Mouse (Mus musculus): ENCODE results near the gene Cyp2c23. TPM values are rescaled to one million over a fixed set of nuclear protein-coding genes. Genes with fewer than 3 reads are reported as not detected.

Gene Cyp2c23
- polyA plus RNA-seq (2015; fragmentation: Nextera tagmentation; extraction: Ambion mirVana), result 5.9 and 9.0 TPM in 2 replicates

GRCm38 (mm10) chr19:44028972-44029371 lies at the start of gene Cyp2c23:
Gene Cyp2c23, minus strand, starts transcription at chr19:44029208.
- WGBS, result 79% methylated on average over 8 of the region's 8 CpGs
- H3K27me3 ChIP-seq (replicated peaks; ENCODE audit: control insufficient read depth, insufficient read depth, low read length), result no peaks in the 10 kb centered on the region
- H3K9ac ChIP-seq (ENCODE audit: low read depth, low read length), result no peak within 1 kb of the TSS
- H3K9me3 ChIP-seq (ENCODE audit: control insufficient read depth, low read length), result no peaks in the 10 kb centered on the region
- no peaks in the 10 kb centered on the region for H3K36me3 ChIP-seq (ENCODE audit: control insufficient read depth, insufficient read depth, low read length)
- ATAC-seq, result no peak
- no peak within 1 kb of the TSS for H3K27ac ChIP-seq (ENCODE audit: low read length)
- H3K4me3 ChIP-seq (ENCODE audit: low read length), result no peak within 1 kb of the TSS
- no peak within 1 kb of the TSS for H3K4me2 ChIP-seq (ENCODE audit: low read depth, low read length)
- H3K4me1 ChIP-seq (ENCODE audit: control insufficient read depth, insufficient read depth, low read length), result no peaks in the 10 kb centered on the region

GRCm38 (mm10) chr19:44077024-44077423 lies 48.0 kb upstream of the Cyp2c23 start:
- no peaks in the 10 kb centered on the region for H3K4me1 ChIP-seq (ENCODE audit: control insufficient read depth, insufficient read depth, low read length)
- H3K4me3 ChIP-seq (ENCODE audit: low read length), result no peak overlapping the region
- H3K36me3 ChIP-seq (ENCODE audit: control insufficient read depth, insufficient read depth, low read length), result peaks cover 5% of the 10 kb centered on the region; the same call in 1 of the 2 replicates
- H3K27ac ChIP-seq (ENCODE audit: low read length), result no peak overlapping the region
- ATAC-seq, result no peak
- WGBS, result 91% methylated on average over 4 of the region's 4 CpGs
- no peak overlapping the region for H3K4me2 ChIP-seq (ENCODE audit: low read depth, low read length)
- H3K9me3 ChIP-seq (ENCODE audit: control insufficient read depth, low read length), result no peaks in the 10 kb centered on the region
- no peaks in the 10 kb centered on the region for H3K27me3 ChIP-seq (replicated peaks; ENCODE audit: control insufficient read depth, insufficient read depth, low read length)
- H3K9ac ChIP-seq (ENCODE audit: low read depth, low read length), result no peak overlapping the region

- H3K9me3 ChIP-seq (ENCODE audit: control insufficient read depth, low read length), result no peaks in the 10 kb centered on the region
- no peaks in the 10 kb centered on the region for H3K27me3 ChIP-seq (replicated peaks; ENCODE audit: control insufficient read depth, insufficient read depth, low read length)
- no peak for ATAC-seq
- H3K9ac ChIP-seq (ENCODE audit: low read depth, low read length), result no peak overlapping the region
- no peak overlapping the region for H3K4me2 ChIP-seq (ENCODE audit: low read depth, low read length)
- no peaks in the 10 kb centered on the region for H3K4me1 ChIP-seq (ENCODE audit: control insufficient read depth, insufficient read depth, low read length)
- H3K36me3 ChIP-seq (ENCODE audit: control insufficient read depth, insufficient read depth, low read length), result peaks cover 5% of the 10 kb centered on the region; the same call in 1 of the 2 replicates
- WGBS, result 80% methylated on average over 9 of the region's 9 CpGs
- H3K27ac ChIP-seq (ENCODE audit: low read length), result no peak overlapping the region
- H3K4me3 ChIP-seq (ENCODE audit: low read length), result no peak overlapping the region
Measured at GRCm38 (mm10) chr19:44076457-44076856, 47.4 kb upstream of the Cyp2c23 start.

GRCm38 (mm10) chr19:44074986-44075385 lies 46.0 kb upstream of the Cyp2c23 start:
- H3K27ac ChIP-seq (ENCODE audit: low read length), result no peak overlapping the region
- H3K9me3 ChIP-seq (ENCODE audit: control insufficient read depth, low read length), result no peaks in the 10 kb centered on the region
- 84% methylated on average over 11 of the region's 11 CpGs for WGBS
- H3K9ac ChIP-seq (ENCODE audit: low read depth, low read length), result no peak overlapping the region
- no peaks in the 10 kb centered on the region for H3K27me3 ChIP-seq (replicated peaks; ENCODE audit: control insufficient read depth, insufficient read depth, low read length)
- H3K4me3 ChIP-seq (ENCODE audit: low read length), result no peak overlapping the region
- ATAC-seq, result no peak
- peaks cover 2% of the 10 kb centered on the region; the same call in 1 of the 2 replicates for H3K4me1 ChIP-seq (ENCODE audit: control insufficient read depth, insufficient read depth, low read length)
- peaks cover 5% of the 10 kb centered on the region; the same call in 1 of the 2 replicates for H3K36me3 ChIP-seq (ENCODE audit: control insufficient read depth, insufficient read depth, low read length)
- H3K4me2 ChIP-seq (ENCODE audit: low read depth, low read length), result no peak overlapping the region

- no peak overlapping the region for H3K4me3 ChIP-seq (ENCODE audit: low read length)
- 60% methylated on average over 5 of the region's 5 CpGs for WGBS
- H3K36me3 ChIP-seq (ENCODE audit: control insufficient read depth, insufficient read depth, low read length), result no peaks in the 10 kb centered on the region
- no peak overlapping the region for H3K27ac ChIP-seq (ENCODE audit: low read length)
- ATAC-seq, result no peak
- no peak overlapping the region for H3K4me2 ChIP-seq (ENCODE audit: low read depth, low read length)
- H3K27me3 ChIP-seq (replicated peaks; ENCODE audit: control insufficient read depth, insufficient read depth, low read length), result no peaks in the 10 kb centered on the region
- peaks cover 9% of the 10 kb centered on the region for H3K4me1 ChIP-seq (ENCODE audit: control insufficient read depth, insufficient read depth, low read length)
- no peaks in the 10 kb centered on the region for H3K9me3 ChIP-seq (ENCODE audit: control insufficient read depth, low read length)
- no peak overlapping the region for H3K9ac ChIP-seq (ENCODE audit: low read depth, low read length)
Measured at GRCm38 (mm10) chr19:44071166-44071565, 42.2 kb upstream of the Cyp2c23 start.

GRCm38 (mm10) chr19:44069914-44070232 lies 40.9 kb upstream of the Cyp2c23 start:
- WGBS, result 7% methylated on average over 4 of the region's 4 CpGs
- no peak for ATAC-seq

GRCm38 (mm10) chr19:44069121-44069913 lies 40.3 kb upstream of the Cyp2c23 start, which contains the start of gene Erlin1:
Gene Erlin1, minus strand, starts transcription at chr19:44069785.
- peak within 1 kb of the TSS; percentile 86 for H3K9ac ChIP-seq (ENCODE audit: low read depth, low read length)
- peaks cover 11% of the 10 kb centered on the region for H3K4me1 ChIP-seq (ENCODE audit: control insufficient read depth, insufficient read depth, low read length)
- peak within 1 kb of the TSS; percentile 67 for H3K4me3 ChIP-seq (ENCODE audit: low read length)
- no peaks in the 10 kb centered on the region for H3K27me3 ChIP-seq (replicated peaks; ENCODE audit: control insufficient read depth, insufficient read depth, low read length)
- WGBS, result under 1% methylated on average over 68 of the region's 75 CpGs
- ATAC-seq, result peak; percentile 91
- peak within 1 kb of the TSS; percentile 75 for H3K27ac ChIP-seq (ENCODE audit: low read length)
- peak within 1 kb of the TSS; percentile 77 for H3K4me2 ChIP-seq (ENCODE audit: low read depth, low read length)
- no peaks in the 10 kb centered on the region for H3K9me3 ChIP-seq (ENCODE audit: control insufficient read depth, low read length)
- H3K36me3 ChIP-seq (ENCODE audit: control insufficient read depth, insufficient read depth, low read length), result no peaks in the 10 kb centered on the region

More at GRCm38 (mm10) chr19:44069914-44070232, 40.9 kb upstream of the Cyp2c23 start:
- H3K9ac ChIP-seq (ENCODE audit: low read depth, low read length), result peak overlapping the region; percentile 86
- peak overlapping the region; percentile 46; the same call in 1 of the 2 replicates for H3K27ac ChIP-seq (ENCODE audit: low read length)
- H3K4me2 ChIP-seq (ENCODE audit: low read depth, low read length), result peak overlapping the region; percentile 77
- no peaks in the 10 kb centered on the region for H3K36me3 ChIP-seq (ENCODE audit: control insufficient read depth, insufficient read depth, low read length)
- peaks cover 11% of the 10 kb centered on the region for H3K4me1 ChIP-seq (ENCODE audit: control insufficient read depth, insufficient read depth, low read length)
- no peaks in the 10 kb centered on the region for H3K27me3 ChIP-seq (replicated peaks; ENCODE audit: control insufficient read depth, insufficient read depth, low read length)
- peak overlapping the region; percentile 67 for H3K4me3 ChIP-seq (ENCODE audit: low read length)
- H3K9me3 ChIP-seq (ENCODE audit: control insufficient read depth, low read length), result no peaks in the 10 kb centered on the region

GRCm38 (mm10) chr19:44068232-44068631 lies 39.2 kb upstream of the Cyp2c23 start:
- peaks cover 11% of the 10 kb centered on the region for H3K4me1 ChIP-seq (ENCODE audit: control insufficient read depth, insufficient read depth, low read length)
- peak overlapping the region; percentile 67 for H3K4me3 ChIP-seq (ENCODE audit: low read length)
- WGBS, result 82% methylated on average over 4 of the region's 4 CpGs
- no peaks in the 10 kb centered on the region for H3K27me3 ChIP-seq (replicated peaks; ENCODE audit: control insufficient read depth, insufficient read depth, low read length)
- H3K9ac ChIP-seq (ENCODE audit: low read depth, low read length), result no peak overlapping the region
- H3K27ac ChIP-seq (ENCODE audit: low read length), result no peak overlapping the region
- no peak for ATAC-seq
- peak overlapping the region; percentile 77; the same call in 1 of the 2 replicates for H3K4me2 ChIP-seq (ENCODE audit: low read depth, low read length)
- no peaks in the 10 kb centered on the region for H3K9me3 ChIP-seq (ENCODE audit: control insufficient read depth, low read length)
- no peaks in the 10 kb centered on the region for H3K36me3 ChIP-seq (ENCODE audit: control insufficient read depth, insufficient read depth, low read length)

- peaks cover 11% of the 10 kb centered on the region for H3K4me1 ChIP-seq (ENCODE audit: control insufficient read depth, insufficient read depth, low read length)
- no peaks in the 10 kb centered on the region for H3K27me3 ChIP-seq (replicated peaks; ENCODE audit: control insufficient read depth, insufficient read depth, low read length)
- no peaks in the 10 kb centered on the region for H3K36me3 ChIP-seq (ENCODE audit: control insufficient read depth, insufficient read depth, low read length)
- no peak overlapping the region for H3K9ac ChIP-seq (ENCODE audit: low read depth, low read length)
- no peaks in the 10 kb centered on the region for H3K9me3 ChIP-seq (ENCODE audit: control insufficient read depth, low read length)
- peak; percentile 69 for ATAC-seq
- H3K4me2 ChIP-seq (ENCODE audit: low read depth, low read length), result 0 out of 2 replicates have a peak overlapping the region, but pooled peaks have one; percentile 77
- 70% methylated on average over 9 of the region's 9 CpGs for WGBS
- no peak overlapping the region for H3K4me3 ChIP-seq (ENCODE audit: low read length)
- H3K27ac ChIP-seq (ENCODE audit: low read length), result no peak overlapping the region
Measured at GRCm38 (mm10) chr19:44067323-44068049, 38.5 kb upstream of the Cyp2c23 start.
